Mouse (Mus musculus): ENCODE measurements around the gene Itpkb. TPM values are rescaled to one million over a fixed set of nuclear protein-coding genes. Genes with fewer than 3 reads are reported as not detected.

Itpkb gene
- polyA plus RNA-seq, 1 experiment from 2014 or later, result 6.8 TPM

DNA sequence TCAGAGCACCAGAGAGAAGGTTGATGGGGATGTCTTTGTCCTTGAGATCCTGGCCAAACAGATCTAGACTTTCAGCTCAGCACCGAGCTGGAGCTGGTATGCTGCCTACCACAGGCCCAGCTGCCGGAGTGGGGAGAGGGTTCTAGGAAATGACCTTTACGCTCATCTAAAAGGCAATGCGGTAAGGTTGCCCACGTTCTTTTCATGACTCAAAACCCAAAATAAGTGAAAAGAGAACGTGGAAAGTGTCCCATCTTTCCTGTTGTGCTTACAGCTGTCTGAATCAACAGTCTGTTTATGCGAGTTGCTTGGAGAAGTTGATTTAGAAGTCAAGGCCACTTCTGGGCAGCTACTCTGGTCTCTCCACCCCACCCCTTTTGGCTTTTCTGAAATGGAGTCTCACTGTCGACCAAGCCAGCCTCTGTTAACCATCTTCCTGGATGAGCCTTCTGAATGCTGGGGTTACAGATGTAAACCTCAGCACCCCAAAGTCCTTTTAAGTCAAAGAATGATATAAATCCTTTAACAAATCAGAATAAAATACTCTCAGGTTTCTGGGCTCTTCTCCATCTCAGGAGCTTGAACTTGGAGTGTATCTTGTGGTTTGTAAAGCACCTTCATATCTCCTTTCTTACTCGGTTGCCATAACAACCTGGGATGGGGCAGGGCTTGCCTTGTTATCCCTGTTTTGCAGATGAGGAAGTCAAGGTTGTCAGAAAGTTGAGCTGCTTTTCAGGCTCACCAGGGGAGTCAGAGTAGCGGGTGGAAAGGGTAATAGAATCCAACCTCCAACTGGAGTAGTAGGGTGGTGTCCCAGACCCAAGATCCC, 60.7 kb downstream of the Itpkb start:
- Histone ChIP-seq H3K4me2 (ENCODE audit: low read length) (no peak overlapping the region), H3K9ac (ENCODE audit: low read depth, low read length) (no peak overlapping the region), H3K27me3 (ENCODE audit: insufficient read depth, low read length) (no peaks in the 10 kb centered on the region), H3K4me3 (replicated peaks; ENCODE audit: low read depth, low read length) (no peak overlapping the region), H3K36me3 (ENCODE audit: insufficient read depth, low read length) (no peaks in the 10 kb centered on the region), H3K9me3 (replicated peaks; ENCODE audit: low read length) (no peaks in the 10 kb centered on the region), H3K27ac (no peak overlapping the region), H3K4me1 (replicated peaks; ENCODE audit: insufficient read depth, low read length) (peaks cover 4% of the 10 kb centered on the region)
- DNase-seq (ENCODE audit: low spot score) (no peak), ATAC-seq (replicated peaks; ENCODE audit: low FRiP score, low read depth) (no peak)
- 76% methylated on average over 10 of the region's 10 CpGs for WGBS
- no peak for TF ChIP-seq CTCF (IDR thresholded peaks at IDR 0.05; ENCODE audit: low read depth)

DNA sequence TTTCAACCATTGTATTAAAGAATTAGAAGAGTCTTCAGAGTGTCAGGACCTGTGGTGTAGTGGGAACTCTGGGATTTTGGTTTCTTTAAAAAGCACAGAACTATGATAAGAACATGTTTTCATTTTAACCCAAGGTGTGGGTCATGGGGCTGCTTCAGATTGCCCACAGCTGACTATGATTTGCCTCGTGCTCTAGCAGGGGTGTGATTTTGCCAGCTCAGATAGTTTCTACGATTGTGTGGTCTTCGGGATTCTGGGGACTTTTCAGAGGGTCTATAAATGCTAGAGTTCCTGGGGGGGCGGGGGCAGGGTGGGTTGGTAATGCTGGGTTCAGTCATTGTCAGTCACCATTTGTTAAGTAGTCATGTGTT, 61.3 kb downstream of the Itpkb start:
- 79% methylated on average over 4 of the region's 4 CpGs for WGBS
- Histone ChIP-seq H3K4me3 (replicated peaks; ENCODE audit: low read depth, low read length) (no peak overlapping the region), H3K36me3 (ENCODE audit: insufficient read depth, low read length) (no peaks in the 10 kb centered on the region), H3K9me3 (replicated peaks; ENCODE audit: low read length) (no peaks in the 10 kb centered on the region), H3K4me1 (replicated peaks; ENCODE audit: insufficient read depth, low read length) (peaks cover 4% of the 10 kb centered on the region), H3K4me2 (ENCODE audit: low read length) (no peak overlapping the region), H3K9ac (ENCODE audit: low read depth, low read length) (no peak overlapping the region), H3K27ac (no peak overlapping the region), H3K27me3 (ENCODE audit: insufficient read depth, low read length) (no peaks in the 10 kb centered on the region)
- DNase-seq (ENCODE audit: low spot score) (no peak), ATAC-seq (replicated peaks; ENCODE audit: low FRiP score, low read depth) (no peak)
- no peak for TF ChIP-seq CTCF (IDR thresholded peaks at IDR 0.05; ENCODE audit: low read depth)

DNA sequence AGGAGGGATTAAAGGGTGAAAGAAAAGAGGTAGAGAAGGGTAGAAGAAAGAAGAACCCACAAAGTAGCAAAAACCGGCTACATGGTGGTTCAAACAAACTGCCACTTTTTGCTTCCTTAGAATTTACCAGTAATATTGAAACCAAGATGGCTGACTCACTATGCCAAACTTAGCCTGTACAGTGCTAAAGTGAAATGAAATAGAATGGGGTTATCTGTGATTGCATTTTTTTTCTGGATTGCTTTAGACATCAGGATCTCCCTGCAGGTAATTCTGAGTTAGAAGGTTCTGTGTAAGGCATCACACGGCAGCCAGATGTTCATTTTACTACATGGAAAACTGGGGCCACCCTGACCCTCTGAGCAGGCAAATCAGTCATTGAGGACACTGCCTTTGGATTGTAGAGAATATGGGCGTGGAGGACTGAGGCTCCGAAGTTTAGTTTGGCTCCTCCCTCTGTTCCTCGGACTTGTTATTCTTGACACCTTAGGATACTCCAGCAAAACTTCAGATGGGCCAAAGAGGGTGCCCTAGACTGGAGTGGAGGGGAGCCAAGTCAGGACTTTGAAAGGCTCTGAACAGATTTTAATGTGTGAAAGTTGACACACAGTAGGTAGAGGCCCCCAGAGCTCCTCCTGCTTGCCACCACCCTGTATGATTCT, 62.0 kb downstream of the Itpkb start:
- H3K4me1 ChIP-seq (replicated peaks; ENCODE audit: insufficient read depth, low read length), result peaks cover 4% of the 10 kb centered on the region; the same call in 1 of the 2 replicates
- 0 out of 2 replicates have a peak overlapping the region, but pooled peaks have one; percentile 65 for H3K27ac ChIP-seq
- WGBS, result 62% methylated on average over 5 of the region's 5 CpGs

DNA sequence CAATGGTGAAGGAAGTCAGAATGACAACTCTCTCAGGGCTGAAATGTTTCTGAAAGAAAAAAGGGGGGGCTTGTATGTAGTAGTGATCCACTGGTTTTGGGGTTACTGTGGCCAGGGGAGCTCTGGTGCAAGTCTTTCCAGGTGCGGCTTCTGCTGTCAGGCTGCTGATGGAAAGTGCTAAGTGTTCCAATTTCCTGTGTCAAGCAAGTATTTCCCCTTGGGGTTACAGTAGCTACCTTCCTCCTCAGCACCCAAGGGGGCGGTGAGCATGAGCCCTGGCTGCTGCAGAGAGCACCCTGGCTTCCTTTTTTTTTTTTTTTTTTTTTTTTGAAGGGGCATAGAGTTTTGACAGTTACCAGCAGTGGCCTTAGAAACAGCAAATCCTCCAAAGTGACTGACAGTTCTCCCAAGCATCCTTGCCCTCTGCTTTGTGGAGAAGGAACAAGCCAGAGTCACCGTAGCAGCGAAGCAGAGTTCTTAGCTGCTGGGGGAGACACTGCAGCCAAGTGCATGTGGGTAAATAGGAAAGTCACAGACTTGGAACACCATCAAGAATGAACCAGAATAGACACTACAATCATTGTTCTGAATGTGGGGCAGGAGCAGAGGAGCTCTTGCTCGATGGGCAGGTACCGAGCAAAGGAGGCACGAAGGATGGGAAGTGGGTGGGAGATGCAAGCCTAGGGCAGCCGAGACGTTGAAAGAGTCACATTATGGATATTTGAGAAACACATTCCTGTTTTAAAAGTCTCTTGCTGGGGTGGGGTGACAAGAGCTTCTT, 62.9 kb downstream of the Itpkb start:
- peak overlapping the region; percentile 65 for H3K27ac ChIP-seq
- ATAC-seq (replicated peaks; ENCODE audit: low FRiP score, low read depth), result no peak
- no peak for TF ChIP-seq CTCF (IDR thresholded peaks at IDR 0.05; ENCODE audit: low read depth)
- H3K4me2 ChIP-seq (ENCODE audit: low read length), result no peak overlapping the region
- H3K9me3 ChIP-seq (replicated peaks; ENCODE audit: low read length), result no peaks in the 10 kb centered on the region
- H3K36me3 ChIP-seq (ENCODE audit: insufficient read depth, low read length), result no peaks in the 10 kb centered on the region
- H3K4me1 ChIP-seq (replicated peaks; ENCODE audit: insufficient read depth, low read length), result peaks cover 8% of the 10 kb centered on the region; the same call in 1 of the 2 replicates
- no peak overlapping the region for H3K4me3 ChIP-seq (replicated peaks; ENCODE audit: low read depth, low read length)
- no peak for DNase-seq (ENCODE audit: low spot score)
- no peak overlapping the region for H3K9ac ChIP-seq (ENCODE audit: low read depth, low read length)
- WGBS, result 71% methylated on average over 9 of the region's 9 CpGs
- H3K27me3 ChIP-seq (ENCODE audit: insufficient read depth, low read length), result no peaks in the 10 kb centered on the region

More for the DNA sequence above, 62.0 kb downstream of the Itpkb start:
- H3K9me3 ChIP-seq (replicated peaks; ENCODE audit: low read length), result no peaks in the 10 kb centered on the region
- no peak for ATAC-seq (replicated peaks; ENCODE audit: low FRiP score, low read depth)
- H3K4me2 ChIP-seq (ENCODE audit: low read length), result no peak overlapping the region
- no peak overlapping the region for H3K9ac ChIP-seq (ENCODE audit: low read depth, low read length)
- DNase-seq (ENCODE audit: low spot score), result no peak
- no peak for TF ChIP-seq CTCF (IDR thresholded peaks at IDR 0.05; ENCODE audit: low read depth)
- H3K4me3 ChIP-seq (replicated peaks; ENCODE audit: low read depth, low read length), result no peak overlapping the region
- no peaks in the 10 kb centered on the region for H3K27me3 ChIP-seq (ENCODE audit: insufficient read depth, low read length)
- no peaks in the 10 kb centered on the region for H3K36me3 ChIP-seq (ENCODE audit: insufficient read depth, low read length)

DNA sequence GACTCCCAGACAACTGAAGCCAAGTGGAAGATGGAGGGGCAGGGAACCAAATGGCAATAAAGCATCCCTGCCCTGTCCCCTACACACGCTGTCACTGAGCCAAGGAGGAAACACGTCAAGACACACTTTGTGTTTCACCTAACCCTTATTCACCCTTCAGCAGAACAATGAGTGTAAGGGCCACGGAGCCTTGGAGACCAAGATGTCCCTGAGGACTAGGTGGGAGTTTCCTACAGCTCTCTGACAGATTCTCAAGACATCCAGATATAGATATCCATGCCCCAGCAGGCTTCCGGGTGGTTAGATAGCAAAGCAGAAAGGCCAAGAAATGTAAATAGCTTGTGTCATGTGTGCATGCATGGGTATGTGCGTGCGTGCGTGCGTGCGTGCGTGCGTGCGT, 63.6 kb downstream of the Itpkb start:
- no peak overlapping the region for H3K9ac ChIP-seq (ENCODE audit: low read depth, low read length)
- H3K4me2 ChIP-seq (ENCODE audit: low read length), result no peak overlapping the region
- DNase-seq (ENCODE audit: low spot score) (peak; percentile 40), ATAC-seq (replicated peaks; ENCODE audit: low FRiP score, low read depth) (no peak; the same call in 1 of the 2 replicates)
- H3K27me3 ChIP-seq (ENCODE audit: insufficient read depth, low read length), result no peaks in the 10 kb centered on the region
- H3K36me3 ChIP-seq (ENCODE audit: insufficient read depth, low read length), result no peaks in the 10 kb centered on the region
- 79% methylated on average over 12 of the region's 12 CpGs for WGBS
- no peaks in the 10 kb centered on the region for H3K9me3 ChIP-seq (replicated peaks; ENCODE audit: low read length)
- H3K27ac ChIP-seq, result peak overlapping the region; percentile 65
- H3K4me1 ChIP-seq (replicated peaks; ENCODE audit: insufficient read depth, low read length), result peaks cover 8% of the 10 kb centered on the region; the same call in 1 of the 2 replicates
- no peak for TF ChIP-seq CTCF (IDR thresholded peaks at IDR 0.05; ENCODE audit: low read depth)
- no peak overlapping the region for H3K4me3 ChIP-seq (replicated peaks; ENCODE audit: low read depth, low read length)

DNA sequence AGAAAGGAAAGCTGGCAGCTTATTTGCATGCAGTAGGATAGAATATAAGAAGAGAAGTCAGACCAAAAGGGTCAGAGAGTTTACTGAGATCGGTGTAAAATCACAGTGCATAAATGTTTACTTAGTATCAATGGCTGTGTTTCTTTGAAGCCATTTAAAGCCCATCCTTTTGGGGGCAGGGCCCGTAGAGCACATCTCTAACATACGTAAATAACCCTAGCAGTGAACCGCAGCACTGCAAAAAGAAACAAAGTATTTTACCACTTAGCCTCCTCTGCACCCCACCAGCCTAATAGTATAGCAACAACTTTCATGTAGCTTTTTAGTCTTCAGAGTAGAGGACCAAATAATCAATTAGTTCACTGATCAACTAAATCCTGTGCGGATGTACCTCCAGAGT, 67.4 kb downstream of the Itpkb start:
- Histone ChIP-seq H3K27ac (no peak overlapping the region), H3K36me3 (ENCODE audit: insufficient read depth, low read length) (no peaks in the 10 kb centered on the region), H3K9me3 (replicated peaks; ENCODE audit: low read length) (no peaks in the 10 kb centered on the region), H3K4me1 (replicated peaks; ENCODE audit: insufficient read depth, low read length) (peaks cover 5% of the 10 kb centered on the region; the same call in 1 of the 2 replicates), H3K4me2 (ENCODE audit: low read length) (no peak overlapping the region), H3K4me3 (replicated peaks; ENCODE audit: low read depth, low read length) (no peak overlapping the region), H3K27me3 (ENCODE audit: insufficient read depth, low read length) (no peaks in the 10 kb centered on the region), H3K9ac (ENCODE audit: low read depth, low read length) (no peak overlapping the region)
- 26% methylated on average over 5 of the region's 5 CpGs for WGBS
- TF ChIP-seq CTCF (IDR thresholded peaks at IDR 0.05; ENCODE audit: low read depth), result no peak
- DNase-seq (ENCODE audit: low spot score) (no peak), ATAC-seq (replicated peaks; ENCODE audit: low FRiP score, low read depth) (no peak)

All from kidney, postnatal 0 days (tissue).